In the genomic region with DNA sequence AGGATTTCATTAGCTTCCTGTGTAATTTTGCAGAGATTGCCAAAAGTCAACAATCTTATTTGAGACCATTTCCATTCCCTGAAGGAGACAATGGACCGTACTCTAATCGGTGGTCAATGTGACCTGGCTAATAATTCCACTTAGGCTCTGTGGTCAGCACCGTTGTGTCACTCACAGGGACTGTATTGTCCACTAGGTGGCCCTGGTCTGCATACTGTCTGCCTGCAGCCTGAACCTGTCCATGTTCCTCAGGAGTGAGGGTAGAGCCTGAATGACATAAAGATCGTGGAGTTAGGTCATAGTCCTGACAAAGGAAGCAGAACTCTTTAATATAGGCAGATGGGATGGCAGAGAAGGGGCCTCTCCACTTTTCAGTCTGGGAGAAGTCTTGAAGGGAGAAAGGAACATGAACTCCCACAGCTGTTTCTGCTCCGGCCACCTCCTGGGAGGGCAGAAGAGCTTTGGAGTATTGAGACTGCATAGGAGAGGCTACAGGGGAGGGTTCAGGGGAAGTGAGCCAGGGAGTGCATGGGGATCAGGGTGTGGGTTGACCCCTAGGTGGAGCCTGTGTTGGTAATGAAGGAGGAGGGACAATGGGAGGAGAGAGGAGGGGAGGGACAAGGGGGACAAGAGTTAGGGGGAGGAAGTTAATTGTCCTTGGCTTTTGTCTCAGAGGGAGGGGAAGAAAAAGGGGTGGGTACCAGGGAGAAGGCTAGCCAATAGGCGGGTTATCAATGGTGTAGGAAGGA, we compare ENCODE assay signal across 9 mouse cellular contexts. TPM values are rescaled to one million over a fixed set of nuclear protein-coding genes. Genes with fewer than 3 reads are reported as not detected.
DNase-seq lines count a peak whose midpoint lies in the region; ATAC-seq and TF ChIP-seq lines count a peak whose summit lies in the region.
"Had no signal": no experiment of that assay in that cellular context is flagged by ENCODE, and none has a peak within 500 bp of the region (broad histone marks: within the 10 kb centered on the region; RNA-seq: fewer than 3 reads in every experiment).

No protein-coding gene starts in this region.

- intact Hi-C loops in left cerebral cortex, postnatal 25 days (cut with DNase I): no loop called here

- no peaks in the 10 kb centered on the region for H3K36me3 ChIP-seq in kidney, postnatal 0 days (ENCODE audit: insufficient read depth, low read length)
- peaks cover 85% of the 10 kb centered on the region for H3K36me3 ChIP-seq in midbrain, embryonic 13.5 days

- TF ChIP-seq CTCF in kidney, postnatal 0 days (IDR thresholded peaks at IDR 0.05; ENCODE audit: low read depth): peak; percentile 77

- H3K4me1 ChIP-seq in kidney, postnatal 0 days (replicated peaks; ENCODE audit: insufficient read depth, low read length): no peaks in the 10 kb centered on the region
- peaks cover under 1% of the 10 kb centered on the region; the same call in 1 of the 2 replicates for H3K4me1 ChIP-seq in midbrain, embryonic 13.5 days (replicated peaks)

- peak; percentile 62 to 69 for DNase-seq in cerebellum, postnatal 10 days
- DNase-seq in cerebellum, adult 11 months: no peak
- peak; percentile 15 for DNase-seq in thymus, postnatal 4 days
- DNase-seq in thymus, postnatal 36 days: no peak
- peak; percentile 64 for DNase-seq in kidney, postnatal 0 days (ENCODE audit: low spot score)
- no peak for DNase-seq in left cerebral cortex, postnatal 25 days (ENCODE audit: low spot score in 2 of 2)

- ATAC-seq in kidney, postnatal 0 days (replicated peaks; ENCODE audit: low FRiP score, low read depth): peak; percentile 59; the same call in 1 of the 2 replicates
- 0 out of 2 replicates have a peak, but pooled peaks have one; percentile 16 for ATAC-seq in monocyte, adult 5-6 weeks (replicated peaks; ENCODE audit: insufficient number of reproducible peaks, low FRiP score, low TSS enrichment, poor library complexity, severe bottlenecking)
- no peak for ATAC-seq in midbrain, embryonic 13.5 days

- no peak overlapping the region for H3K9ac ChIP-seq in kidney, postnatal 0 days (ENCODE audit: low read depth, low read length)
- H3K9ac ChIP-seq in midbrain, embryonic 13.5 days (replicated peaks): no peak overlapping the region
- H3K9ac ChIP-seq: neural tube, embryonic 13.5 days had no signal

- no peak overlapping the region for H3K4me3 ChIP-seq in kidney, postnatal 0 days (replicated peaks; ENCODE audit: low read depth, low read length)
- no peak overlapping the region for H3K4me3 ChIP-seq in midbrain, embryonic 13.5 days (replicated peaks)
- H3K4me3 ChIP-seq: neural tube, embryonic 13.5 days had no signal

- H3K27ac ChIP-seq in kidney, postnatal 0 days: no peak overlapping the region
- no peak overlapping the region for H3K27ac ChIP-seq in midbrain, embryonic 13.5 days
- H3K27ac ChIP-seq: neural tube, embryonic 13.5 days had no signal

- no peak overlapping the region for H3K4me2 ChIP-seq in kidney, postnatal 0 days (ENCODE audit: low read length)
- H3K4me2 ChIP-seq in midbrain, embryonic 13.5 days (replicated peaks): no peak overlapping the region
- H3K4me2 ChIP-seq: neural tube, embryonic 13.5 days had no signal

- no peaks in the 10 kb centered on the region for H3K27me3 ChIP-seq in kidney, postnatal 0 days (ENCODE audit: insufficient read depth, low read length)
- no peaks in the 10 kb centered on the region for H3K27me3 ChIP-seq in midbrain, embryonic 13.5 days
- H3K27me3 ChIP-seq: neural tube, embryonic 13.5 days had no signal

- 53% methylated on average over 6 of the region's 6 CpGs for WGBS in kidney, postnatal 0 days
- 66% methylated on average over 6 of the region's 6 CpGs for WGBS in midbrain, embryonic 13.5 days

- no peaks in the 10 kb centered on the region for H3K9me3 ChIP-seq in kidney, postnatal 0 days (replicated peaks; ENCODE audit: low read length)
- no peaks in the 10 kb centered on the region for H3K9me3 ChIP-seq in midbrain, embryonic 13.5 days
- H3K9me3 ChIP-seq: neural tube, embryonic 13.5 days had no signal

RNA-seq across cellular contexts. Expression of a gene that starts 27.0 kb away (rescaled TPM):
- 46.2 and 51.1 TPM in 2 replicates for polyA plus RNA-seq in kidney, postnatal 0 days (2015; fragmentation: Nextera tagmentation; extraction: Ambion mirVana)
- 14.5 to 18.0 TPM (median 14.6 TPM) in 3 replicates for total RNA-seq in monocyte, adult 5-6 weeks (2017)
- polyA plus RNA-seq in midbrain, embryonic 13.5 days (2015; fragmentation: Nextera tagmentation; extraction: Ambion mirVana): 49.3 and 55.1 TPM in 2 replicates
- total RNA-seq in left cerebral cortex, postnatal 25 days (2021): 10 to 100 TPM; 18.7 to 19.1 TPM

RNA-seq across cellular contexts. Expression of a gene that starts 55.2 kb away (rescaled TPM):
- 1.9 and 3.2 TPM in 2 replicates for polyA plus RNA-seq in kidney, postnatal 0 days (2015; fragmentation: Nextera tagmentation; extraction: Ambion mirVana)
- total RNA-seq in monocyte, adult 5-6 weeks (2017): not detected in 3 replicates
- 2.4 TPM in 1 of 2 replicates, not detected in the other for polyA plus RNA-seq in midbrain, embryonic 13.5 days (2015; fragmentation: Nextera tagmentation; extraction: Ambion mirVana)
- 1 to 10 TPM; 7.9 to 9.6 TPM for total RNA-seq in left cerebral cortex, postnatal 25 days (2021)

RNA-seq across cellular contexts. Expression of a gene that starts 55.3 kb away (rescaled TPM):
- 23.5 and 26.0 TPM in 2 replicates for polyA plus RNA-seq in kidney, postnatal 0 days (2015; fragmentation: Nextera tagmentation; extraction: Ambion mirVana)
- 160 to 219 TPM (median 198 TPM) in 3 replicates for total RNA-seq in monocyte, adult 5-6 weeks (2017)
- polyA plus RNA-seq in midbrain, embryonic 13.5 days (2015; fragmentation: Nextera tagmentation; extraction: Ambion mirVana): 24.7 and 25.8 TPM in 2 replicates
- 100 to 1,000 TPM; 123 to 155 TPM for total RNA-seq in left cerebral cortex, postnatal 25 days (2021)

Comparison
In these comparisons a context has a peak if more than half of its experiments do, and no peak if none do; other contexts are left out.
1. DNase-seq: peak in cerebellum, postnatal 10 days (2 of 2), thymus, postnatal 4 days (single experiment) and kidney, postnatal 0 days (single experiment); none in cerebellum, adult 11 months (single experiment), thymus, postnatal 36 days (0 of 2) and left cerebral cortex, postnatal 25 days (0 of 2).